Mouse (Mus musculus) lung, postnatal 25 days (tissue): ENCODE results near the gene Lmntd2.
"Not testable (repeated sequence)": the region's sequence is repeated elsewhere in the genome, so short reads cannot be mapped to it uniquely, and the experiment has no call there.

ENCODE experiments used
- DNase-seq: peaks from one replicate; pipeline ENCODE4 v3.0.0; 2022; ENCODE audit warnings: low spot score

Gene Lmntd2

GRCm38 (mm10) chr7:141213605-141214235 lies at the start of gene Lmntd2:
TSS of gene Lmntd2 (minus strand) at chr7:141214080.
- no peak for DNase-seq

DNA sequence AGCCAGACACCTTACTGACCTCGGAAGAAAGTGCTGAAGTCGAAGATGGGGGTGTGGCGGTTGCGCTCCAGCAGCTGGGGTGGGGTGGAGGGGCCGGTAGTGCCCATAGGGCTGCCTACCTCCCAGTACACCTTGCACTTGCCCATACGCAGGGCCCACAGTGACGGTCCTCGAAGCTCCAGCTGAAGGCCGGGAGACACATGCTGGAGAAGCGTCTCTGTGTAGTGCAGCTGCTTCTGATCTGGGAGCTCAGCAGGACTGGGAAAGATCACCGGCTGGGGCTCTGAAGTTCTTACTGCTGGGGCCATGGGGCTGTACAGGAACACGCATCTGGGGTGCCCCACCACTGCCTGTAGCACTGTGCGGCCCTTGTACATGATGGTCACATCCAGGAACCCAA lies 49.8 kb upstream of the Lmntd2 start:
- DNase-seq: no peak

DNA sequence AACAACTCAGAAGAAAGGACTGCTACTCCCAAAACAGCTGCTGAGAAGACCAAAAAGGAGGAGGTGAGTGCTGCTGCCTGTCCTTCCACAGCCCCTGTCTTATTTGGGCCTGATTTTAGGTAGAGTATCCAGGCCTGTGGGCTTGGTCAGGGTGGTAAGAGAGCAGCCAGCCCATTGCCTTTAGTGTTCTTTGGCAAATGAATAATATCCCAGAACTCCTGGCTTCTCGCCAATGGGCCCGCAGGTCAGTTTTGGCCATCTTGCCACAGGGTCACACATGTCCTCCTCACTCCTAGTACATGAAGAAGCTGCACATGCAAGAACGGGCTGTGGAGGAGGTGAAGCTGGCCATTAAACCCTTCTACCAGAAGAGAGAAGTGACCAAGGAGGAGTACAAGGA lies 47.6 kb upstream of the Lmntd2 start:
- no peak for DNase-seq

DNA sequence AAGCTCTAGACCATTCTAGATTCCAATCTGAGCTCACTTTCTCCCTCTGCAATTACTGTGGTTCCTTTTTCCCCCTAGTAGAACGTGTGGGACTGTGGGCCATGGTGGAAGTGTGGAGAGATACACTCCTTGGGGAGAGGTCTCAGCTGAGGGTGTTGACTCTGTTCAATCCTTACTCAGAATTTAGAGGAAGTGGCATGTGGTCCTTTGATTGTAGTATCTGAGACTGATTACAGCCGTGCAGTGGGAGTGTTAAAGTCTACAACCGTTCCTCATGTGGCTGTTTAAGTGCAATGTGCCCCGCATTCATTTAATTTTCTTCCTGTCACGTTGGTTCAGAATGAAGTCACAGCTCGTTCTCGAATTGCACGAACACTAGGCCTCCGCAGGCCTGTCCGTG lies 42.3 kb upstream of the Lmntd2 start:
- DNase-seq: no peak

DNA sequence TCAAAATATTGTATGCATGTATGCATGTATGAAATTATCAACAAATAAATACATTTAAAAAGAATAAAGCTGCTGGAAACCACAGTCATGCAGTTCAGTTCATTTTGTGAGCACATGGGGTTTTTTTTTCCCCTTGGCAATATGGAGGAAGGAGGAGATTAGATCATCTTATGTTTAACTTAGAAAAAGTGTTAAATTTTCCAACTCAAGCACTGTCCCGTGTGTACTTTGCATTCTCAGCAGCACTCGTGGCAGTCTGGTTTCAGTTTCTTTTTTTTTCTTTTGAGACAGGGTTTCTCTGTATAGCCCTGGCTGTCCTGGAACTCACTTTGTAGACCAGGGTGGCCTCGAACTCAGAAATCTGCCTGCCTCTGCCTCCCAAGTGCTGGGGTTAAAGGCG lies 36.6 kb upstream of the Lmntd2 start:
- not testable (repeated sequence) for DNase-seq

- DNase-seq: no peak
Observed at GRCm38 (mm10) chr7:141231551-141231950, 17.7 kb upstream of the Lmntd2 start.

DNA sequence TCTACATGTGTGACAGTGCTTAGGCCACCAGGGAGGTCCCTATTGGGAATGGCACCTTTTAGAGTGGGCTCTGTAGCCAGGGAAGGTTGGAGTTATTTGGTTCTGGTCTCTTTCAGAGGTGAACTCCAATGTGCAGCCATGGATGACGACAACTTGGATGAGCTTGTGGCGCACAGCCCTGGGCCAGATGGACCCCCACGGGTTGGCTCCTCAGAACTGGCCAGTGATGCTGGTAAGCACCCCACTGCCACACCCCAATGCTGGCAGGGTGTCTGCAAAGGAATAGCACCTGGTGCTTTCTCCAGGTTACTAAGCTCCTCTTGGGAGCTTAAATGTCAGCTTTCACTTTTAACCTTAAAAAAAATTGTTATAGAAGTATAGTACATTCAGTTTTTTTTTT lies 17.2 kb upstream of the Lmntd2 start:
- no peak for DNase-seq

DNA sequence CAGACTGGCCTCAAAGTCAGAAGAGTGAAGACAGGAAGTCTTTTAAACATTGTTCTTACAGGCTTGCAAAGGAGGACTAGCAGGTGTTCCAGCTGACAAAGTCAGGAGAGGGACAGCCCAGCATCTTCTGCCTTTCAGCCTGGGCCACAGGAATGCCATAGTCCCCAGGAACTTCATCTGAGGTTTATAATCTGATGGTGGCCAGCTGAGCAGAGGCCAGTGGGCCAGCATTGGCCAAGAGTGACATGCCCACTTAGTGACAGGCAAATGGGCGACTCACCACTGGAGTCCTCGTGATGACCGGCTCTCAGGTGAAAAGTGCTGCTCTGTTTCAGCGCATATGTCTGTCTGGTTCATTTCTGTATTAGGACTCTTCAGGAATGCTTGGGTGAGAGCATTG lies 16.7 kb upstream of the Lmntd2 start:
- DNase-seq: no peak

GRCm38 (mm10) chr7:141229702-141230101 lies 15.8 kb upstream of the Lmntd2 start:
- no peak for DNase-seq

GRCm38 (mm10) chr7:141228279-141229067 lies 14.6 kb upstream of the Lmntd2 start, which contains the start of gene Phrf1:
TSS of gene Phrf1 (plus strand) at chr7:141228784.
- peak; percentile 90 for DNase-seq

GRCm38 (mm10) chr7:141227796-141228195 lies 13.9 kb upstream of the Lmntd2 start:
- DNase-seq: no peak

GRCm38 (mm10) chr7:141226535-141226934 lies 12.7 kb upstream of the Lmntd2 start:
- no peak for DNase-seq

- no peak for DNase-seq
Observed at GRCm38 (mm10) chr7:141222696-141223215, 8.9 kb upstream of the Lmntd2 start.

GRCm38 (mm10) chr7:141222126-141222467 lies 8.2 kb upstream of the Lmntd2 start:
- no peak for DNase-seq

- peak; percentile 98 for DNase-seq
Observed at GRCm38 (mm10) chr7:141221249-141222125, 7.6 kb upstream of the Lmntd2 start.

GRCm38 (mm10) chr7:141220377-141220776 lies 6.5 kb upstream of the Lmntd2 start:
- no peak for DNase-seq

DNA sequence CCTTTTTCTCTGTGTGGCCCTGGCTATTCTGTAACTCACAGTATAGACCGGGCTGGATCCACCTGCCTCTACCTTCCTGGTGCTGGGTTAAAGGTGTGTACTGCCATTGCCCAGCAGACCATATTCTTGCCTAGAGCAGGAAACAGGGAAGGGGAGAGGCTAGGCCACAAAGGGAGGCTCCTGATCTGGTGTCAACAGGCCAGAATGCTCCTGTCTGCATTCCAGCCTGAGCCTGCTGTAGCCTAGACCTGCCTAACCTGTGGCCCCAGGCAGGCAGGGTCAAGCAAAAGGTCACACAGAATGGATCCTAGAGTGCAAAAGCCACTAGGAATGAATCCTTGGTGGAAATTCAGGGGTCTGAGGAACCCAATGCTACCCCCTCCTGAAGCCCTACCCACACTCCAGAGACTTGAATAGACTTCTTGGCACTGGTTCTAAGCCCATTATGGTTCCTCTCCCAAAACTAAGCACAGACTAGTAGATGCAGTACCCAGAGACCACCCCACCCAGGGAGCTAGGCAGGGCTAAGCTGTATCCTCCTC lies 5.7 kb upstream of the Lmntd2 start:
- no peak for DNase-seq

GRCm38 (mm10) chr7:141218557-141219133 lies 4.8 kb upstream of the Lmntd2 start:
- DNase-seq: no peak

- DNase-seq: no peak
Observed at GRCm38 (mm10) chr7:141218141-141218540, 4.3 kb upstream of the Lmntd2 start.

DNA sequence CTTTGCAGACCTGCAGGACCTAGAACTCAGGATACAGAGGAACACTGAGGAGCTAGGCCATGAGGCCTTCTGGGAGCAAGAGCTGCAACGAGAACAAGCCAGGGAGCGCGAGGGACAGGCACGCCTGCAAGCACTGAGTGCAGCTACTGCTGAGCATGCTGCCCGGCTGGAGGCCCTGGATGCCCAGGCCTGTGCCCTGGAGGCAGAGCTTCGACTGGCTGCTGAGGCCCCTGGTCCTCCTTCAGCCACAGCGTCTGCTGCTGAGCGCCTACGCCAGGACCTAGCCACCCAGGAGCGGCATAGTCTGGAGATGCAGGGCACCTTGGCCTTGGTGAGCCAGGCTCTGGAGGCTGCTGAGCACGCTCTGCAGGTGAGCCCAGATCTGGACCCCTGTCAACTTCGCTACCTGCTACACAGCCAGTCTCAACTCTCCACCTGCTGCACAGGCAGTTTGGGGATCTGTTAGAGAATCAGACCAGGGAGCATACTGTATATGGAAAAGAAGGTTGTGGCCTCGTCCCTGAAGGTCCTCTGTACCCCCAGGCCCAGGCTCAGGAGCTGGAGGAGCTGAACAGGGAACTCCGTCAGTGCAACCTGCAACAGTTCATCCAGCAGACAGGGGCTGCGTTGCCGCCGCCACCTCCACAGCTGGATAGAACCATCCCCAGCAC lies 3.6 kb upstream of the Lmntd2 start:
- DNase-seq: no peak

GRCm38 (mm10) chr7:141216894-141217293 lies 3.0 kb upstream of the Lmntd2 start:
- DNase-seq: no peak
